In genomic region chr15:59153416-59154250, GRCm38 (mm10) we compare ENCODE assay signal across 17 mouse cellular contexts.
DNase-seq lines count a peak whose midpoint lies in the region; ATAC-seq and TF ChIP-seq lines count a peak whose summit lies in the region.
"Had no signal": no experiment of that assay in that cellular context is flagged by ENCODE, and none has a peak within 500 bp of the region (broad histone marks: within the 10 kb centered on the region; RNA-seq: fewer than 3 reads in every experiment).

No protein-coding gene starts in this region.

- no peaks in the 10 kb centered on the region for H3K36me3 ChIP-seq in heart, postnatal 0 days (replicated peaks; ENCODE audit: control insufficient read depth, insufficient read depth, low read length)
- no peaks in the 10 kb centered on the region for H3K36me3 ChIP-seq in forebrain, embryonic 14.5 days (ENCODE audit: control insufficient read depth, insufficient read depth, low read length)
- H3K36me3 ChIP-seq in midbrain, embryonic 13.5 days, result no peaks in the 10 kb centered on the region
- H3K36me3 ChIP-seq: limb, embryonic 13.5 days; neural tube, embryonic 12.5 days had no signal

- WGBS in heart, postnatal 0 days, result 77% methylated on average over 16 of the region's 16 CpGs
- WGBS in forebrain, embryonic 14.5 days, result 18% methylated on average over 16 of the region's 16 CpGs
- WGBS in midbrain, embryonic 13.5 days, result 45% methylated on average over 16 of the region's 16 CpGs

- TF ChIP-seq EP300 in heart, postnatal 0 days (IDR thresholded peaks at IDR 0.05; ENCODE audit: low read depth), result no peak

- intact Hi-C loops in heart, postnatal 25 days (cut with DNase I), result no loop called here

- DNase-seq in heart, postnatal 0 days (ENCODE audit: low spot score), result no peak
- DNase-seq in heart, postnatal 25 days (ENCODE audit: low spot score), result no peak
- DNase-seq in brain, embryonic 14.5 days (ENCODE audit: low read depth), result peak; percentile 88
- peak; percentile 80 for DNase-seq in forebrain, embryonic 14.5 days (ENCODE audit: low spot score)
- DNase-seq in frontal cortex, adult 2 months (ENCODE audit: extremely low spot score in 1 of 2, low spot score in 1 of 2), result no peak
- DNase-seq in right cerebral cortex, postnatal 4 days, result no peak
- DNase-seq: adrenal gland, postnatal 25 days; embryo, embryonic 11 days; gastrocnemius, adult 2 months; liver, postnatal 0 days; right cerebral cortex, adult 18-20 months had no signal

- H3K27ac ChIP-seq in heart, postnatal 0 days (ENCODE audit: low read depth), result peak overlapping the region; percentile 5; the same call in 1 of the 2 replicates
- peak overlapping the region; percentile 74 for H3K27ac ChIP-seq in forebrain, embryonic 14.5 days (ENCODE audit: low read depth, low read length)
- H3K27ac ChIP-seq in midbrain, embryonic 13.5 days, result peak overlapping the region; percentile 63
- H3K27ac ChIP-seq: gastrocnemius, adult 2 months; limb, embryonic 13.5 days; neural tube, embryonic 12.5 days had no signal

- H3K4me3 ChIP-seq in heart, postnatal 0 days (ENCODE audit: low read depth, low read length), result no peak overlapping the region
- no peak overlapping the region for H3K4me3 ChIP-seq in forebrain, embryonic 14.5 days (ENCODE audit: low read depth, low read length)
- H3K4me3 ChIP-seq in midbrain, embryonic 13.5 days (replicated peaks), result no peak overlapping the region
- H3K4me3 ChIP-seq: erythroblast, embryonic 14.5 days; gastrocnemius, adult 2 months; limb, embryonic 13.5 days; megakaryocyte, embryonic 14.5 days; neural tube, embryonic 12.5 days had no signal

- TF ChIP-seq POLR2A in brain, embryonic 14.5 days (IDR thresholded peaks at IDR 0.05; ENCODE audit: borderline replicate concordance, extremely low read depth, insufficient read depth, insufficient read length, poor library complexity, severe bottlenecking), result no peak

- H3K9ac ChIP-seq in heart, postnatal 0 days (replicated peaks; ENCODE audit: low read depth, low read length), result no peak overlapping the region
- H3K9ac ChIP-seq in forebrain, embryonic 14.5 days (ENCODE audit: low read length), result no peak overlapping the region
- H3K9ac ChIP-seq in midbrain, embryonic 13.5 days (replicated peaks), result no peak overlapping the region
- H3K9ac ChIP-seq: limb, embryonic 13.5 days; liver, postnatal 0 days; neural tube, embryonic 12.5 days had no signal

- H3K27me3 ChIP-seq in heart, postnatal 0 days (ENCODE audit: control insufficient read depth, insufficient read depth, low read length), result no peaks in the 10 kb centered on the region
- no peaks in the 10 kb centered on the region for H3K27me3 ChIP-seq in forebrain, embryonic 14.5 days (replicated peaks; ENCODE audit: control insufficient read depth, insufficient read depth, low read length)
- H3K27me3 ChIP-seq in midbrain, embryonic 13.5 days, result no peaks in the 10 kb centered on the region
- H3K27me3 ChIP-seq: limb, embryonic 13.5 days; neural tube, embryonic 12.5 days had no signal

- no peak for TF ChIP-seq CTCF in heart, postnatal 0 days (IDR thresholded peaks at IDR 0.05; ENCODE audit: low read depth)
- no peak for TF ChIP-seq CTCF in brain, embryonic 14.5 days (IDR thresholded peaks at IDR 0.05; ENCODE audit: borderline replicate concordance, extremely low read depth, insufficient read depth, insufficient read length)

- H3K4me1 ChIP-seq in heart, postnatal 0 days (ENCODE audit: control insufficient read depth, insufficient read depth), result peaks cover 14% of the 10 kb centered on the region
- peaks cover 21% of the 10 kb centered on the region for H3K4me1 ChIP-seq in forebrain, embryonic 14.5 days (ENCODE audit: control insufficient read depth, insufficient read depth, low read length)
- peaks cover 21% of the 10 kb centered on the region for H3K4me1 ChIP-seq in midbrain, embryonic 13.5 days (replicated peaks)

- ATAC-seq in heart, postnatal 0 days (ENCODE audit: insufficient read depth, low read depth), result no peak
- peak; percentile 67 for ATAC-seq in forebrain, embryonic 14.5 days
- ATAC-seq in midbrain, embryonic 13.5 days, result no peak
- no peak for ATAC-seq in megakaryocyte progenitor cell, adult 5-6 weeks (replicated peaks; ENCODE audit: poor library complexity)
- ATAC-seq: liver, postnatal 0 days had no signal

- H3K9me3 ChIP-seq in heart, postnatal 0 days (replicated peaks; ENCODE audit: control insufficient read depth, low read length), result no peaks in the 10 kb centered on the region
- H3K9me3 ChIP-seq in forebrain, embryonic 14.5 days (replicated peaks; ENCODE audit: control insufficient read depth, low read length), result no peaks in the 10 kb centered on the region
- no peaks in the 10 kb centered on the region for H3K9me3 ChIP-seq in midbrain, embryonic 13.5 days
- H3K9me3 ChIP-seq: limb, embryonic 13.5 days; megakaryocyte, embryonic 14.5 days; neural tube, embryonic 12.5 days had no signal

- no peak overlapping the region for H3K4me2 ChIP-seq in heart, postnatal 0 days (ENCODE audit: low read depth, low read length)
- H3K4me2 ChIP-seq in forebrain, embryonic 14.5 days (ENCODE audit: low read length), result 0 out of 2 replicates have a peak overlapping the region, but pooled peaks have one; percentile 1
- H3K4me2 ChIP-seq in midbrain, embryonic 13.5 days (replicated peaks), result no peak overlapping the region
- H3K4me2 ChIP-seq: limb, embryonic 13.5 days; neural tube, embryonic 12.5 days had no signal

Comparison
In these comparisons a context has a peak if more than half of its experiments do, and no peak if none do; other contexts are left out.
1. DNase-seq: peak in brain, embryonic 14.5 days (single experiment) and forebrain, embryonic 14.5 days (single experiment); none in heart, postnatal 0 days (single experiment), heart, postnatal 25 days (single experiment), frontal cortex, adult 2 months (0 of 2) and right cerebral cortex, postnatal 4 days (single experiment).
2. H3K27ac ChIP-seq: peak in every context shown above with its lines; median percentile 74 in forebrain, embryonic 14.5 days; 63 in midbrain, embryonic 13.5 days; 5 in heart, postnatal 0 days.